Mouse (Mus musculus) midbrain, embryonic 14.5 days (tissue): Measurements from ENCODE around the gene Gm20481. TPM values are rescaled to one million over a fixed set of nuclear protein-coding genes. Genes with fewer than 3 reads are reported as not detected.
"Not testable (repeated sequence)": the region's sequence is repeated elsewhere in the genome, so short reads cannot be mapped to it uniquely, and the experiment has no call there.

Source experiments
- ATAC-seq: fragments of 200-750 bp; cut with Nextera tagmentation; 2 replicates; pipeline ENCODE4 v1.8.0; 2017; ENCODE audit warnings: moderate number of reproducible peaks, moderate library complexity; ENCODE audit not compliant: low FRiP score, low TSS enrichment
- DNase-seq: peaks from one replicate; pipeline ENCODE4 v3.0.0-alpha.2; 2015
- H3K27ac ChIP-seq: fragments of 300-500 bp; sonication (generic); replicated peaks from 2 replicates; pipeline ENCODE4 v1.5.1; 2014; ENCODE audit warnings: mild to moderate bottlenecking, low read depth, low read length, moderate library complexity
- H3K27me3 ChIP-seq: fragments of 300-500 bp; sonication (generic); 2 replicates; pipeline ENCODE4 v1.6.1; 2014; ENCODE audit warnings: low read length, control low read depth, mixed read lengths; ENCODE audit not compliant: control insufficient read depth, insufficient read depth
- H3K36me3 ChIP-seq: fragments of 300-500 bp; sonication (generic); 2 replicates; pipeline ENCODE4 v1.6.1; 2014; ENCODE audit warnings: low read length, control low read depth; ENCODE audit not compliant: control insufficient read depth, insufficient read depth
- H3K4me1 ChIP-seq: fragments of 300-500 bp; sonication (generic); 2 replicates; pipeline ENCODE4 v1.6.1; 2014; ENCODE audit warnings: mild to moderate bottlenecking, antibody characterized with exemption, low read length, control low read depth; ENCODE audit not compliant: control insufficient read depth, insufficient read depth
- H3K4me2 ChIP-seq: fragments of 300-500 bp; sonication (generic); 2 replicates; pipeline ENCODE4 v1.6.1; 2014; ENCODE audit warnings: mild to moderate bottlenecking, low read length, moderate library complexity
- H3K4me3 ChIP-seq: fragments of 300-500 bp; sonication (generic); replicated peaks from 2 replicates; pipeline ENCODE4 v1.5.1; 2014; ENCODE audit warnings: low read depth, low read length
- H3K9ac ChIP-seq: fragments of 300-500 bp; sonication (generic); replicated peaks from 2 replicates; pipeline ENCODE4 v1.6.1; 2014; ENCODE audit warnings: mild to moderate bottlenecking, low read length, moderate library complexity
- H3K9me3 ChIP-seq: fragments of 300-500 bp; sonication (generic); 2 replicates; pipeline ENCODE4 v1.6.1; 2016; ENCODE audit warnings: low read length, control low read depth, mixed read lengths; ENCODE audit not compliant: control insufficient read depth
- WGBS: fragments of 180-500 bp; shearing (Covaris S2); extraction: QIAGEN DNeasy Blood & Tissue Kit; methylation state at CpG from one replicate; pipeline ENCODE4 v1.1.7; 2014; 5-methylcytosine and 5-hydroxymethylcytosine counted together
- polyA plus RNA-seq: library from polyadenylated mRNA; unstranded; fragments of >200 nt; fragmentation: Nextera tagmentation; extraction: Ambion mirVana; gene quantifications from 2 replicates; pipeline ENCODE4 v1.2.1, GENCODE M21; 2014

Gene Gm20481
- polyA plus RNA-seq, 1 experiment from 2014 or later, result 2.3 TPM

GRCm38 (mm10) chr17:34954831-34955230 is 14.9 kb upstream of the Gm20481 start:
- 0 out of 2 replicates have a peak, but pooled peaks cover 13% of the 10 kb centered on the region for H3K27me3 ChIP-seq
- no peak overlapping the region for H3K4me2 ChIP-seq
- no peak overlapping the region for H3K9ac ChIP-seq
- H3K4me1 ChIP-seq, result peaks cover 17% of the 10 kb centered on the region
- ATAC-seq (no peak), DNase-seq (no peak)
- no peak overlapping the region for H3K27ac ChIP-seq
- 79% methylated on average over 4 of the region's 4 CpGs for WGBS
- no peaks in the 10 kb centered on the region for H3K9me3 ChIP-seq
- H3K4me3 ChIP-seq, result no peak overlapping the region
- H3K36me3 ChIP-seq, result peaks cover 12% of the 10 kb centered on the region

GRCm38 (mm10) chr17:34955884-34956283 is 13.8 kb upstream of the Gm20481 start:
- Histone ChIP-seq H3K4me2 (no peak overlapping the region), H3K27me3 (0 out of 2 replicates have a peak, but pooled peaks cover 13% of the 10 kb centered on the region), H3K4me1 (peaks cover 9% of the 10 kb centered on the region), H3K36me3 (peaks cover 2% of the 10 kb centered on the region), H3K9ac (no peak overlapping the region), H3K27ac (no peak overlapping the region), H3K4me3 (no peak overlapping the region), H3K9me3 (no peaks in the 10 kb centered on the region)
- 79% methylated on average over 3 of the region's 3 CpGs for WGBS
- ATAC-seq (no peak), DNase-seq (no peak)

GRCm38 (mm10) chr17:34956340-34956739 is 13.4 kb upstream of the Gm20481 start:
- H3K4me3 ChIP-seq, result no peak overlapping the region
- H3K9me3 ChIP-seq, result no peaks in the 10 kb centered on the region
- no peak overlapping the region for H3K27ac ChIP-seq
- H3K36me3 ChIP-seq, result no peaks in the 10 kb centered on the region
- H3K4me2 ChIP-seq, result no peak overlapping the region
- ATAC-seq (no peak), DNase-seq (peak; percentile 54)
- 0 out of 2 replicates have a peak, but pooled peaks cover 13% of the 10 kb centered on the region for H3K27me3 ChIP-seq
- 44% methylated on average over 1 of the region's 1 CpGs for WGBS
- no peak overlapping the region for H3K9ac ChIP-seq
- H3K4me1 ChIP-seq, result 0 out of 2 replicates have a peak, but pooled peaks cover 5% of the 10 kb centered on the region

- H3K4me2 ChIP-seq, H3K9me3 ChIP-seq, DNase-seq, ATAC-seq, H3K9ac ChIP-seq, H3K4me3 ChIP-seq, H3K27ac ChIP-seq, H3K36me3 ChIP-seq, H3K4me1 ChIP-seq: not testable (repeated sequence)
- H3K27me3 ChIP-seq, result 0 out of 2 replicates have a peak, but pooled peaks cover 13% of the 10 kb centered on the region
- WGBS, result 18% methylated on average over 33 of the region's 40 CpGs
These were observed 12.4 kb upstream of the Gm20481 start for GRCm38 (mm10) chr17:34957291-34957690.

- not testable (repeated sequence) for H3K4me3 ChIP-seq, H3K9me3 ChIP-seq, H3K27ac ChIP-seq, H3K4me2 ChIP-seq, H3K36me3 ChIP-seq, H3K9ac ChIP-seq, DNase-seq, H3K4me1 ChIP-seq, ATAC-seq
- H3K27me3 ChIP-seq, result 0 out of 2 replicates have a peak, but pooled peaks cover 13% of the 10 kb centered on the region
- 32% methylated on average over 28 of the region's 40 CpGs for WGBS
These were observed 11.7 kb upstream of the Gm20481 start for GRCm38 (mm10) chr17:34957966-34958365.

- H3K4me2 ChIP-seq, result peak overlapping the region; percentile 70
- H3K36me3 ChIP-seq, DNase-seq, H3K9ac ChIP-seq, H3K9me3 ChIP-seq, H3K4me1 ChIP-seq, H3K27ac ChIP-seq: not testable (repeated sequence)
- peak overlapping the region; percentile 37 for H3K4me3 ChIP-seq
- ATAC-seq, result peak; percentile 61
- 0% methylated on average over 21 of the region's 47 CpGs for WGBS
- H3K27me3 ChIP-seq, result 0 out of 2 replicates have a peak, but pooled peaks cover 13% of the 10 kb centered on the region
These were observed 11.0 kb upstream of the Gm20481 start for GRCm38 (mm10) chr17:34958734-34959129.

GRCm38 (mm10) chr17:34959130-34959778 is 10.5 kb upstream of the Gm20481 start, which contains the start of gene Hspa1b:
Gene Hspa1b, minus strand, starts transcription at chr17:34959238.
- peak within 1 kb of the TSS; percentile 70 for H3K4me2 ChIP-seq
- H3K36me3 ChIP-seq, H3K4me1 ChIP-seq, H3K9me3 ChIP-seq, H3K9ac ChIP-seq: not testable (repeated sequence)
- ATAC-seq (peak; percentile 90), DNase-seq (peak; percentile 77)
- H3K27me3 ChIP-seq, result 0 out of 2 replicates have a peak, but pooled peaks cover 13% of the 10 kb centered on the region
- WGBS, result under 1% methylated on average over 29 of the region's 32 CpGs
- H3K27ac ChIP-seq, result peak within 1 kb of the TSS; percentile 37; the same call in 1 of the 2 replicates
- peak within 1 kb of the TSS; percentile 37 for H3K4me3 ChIP-seq

GRCm38 (mm10) chr17:34959881-34960515 is 9.7 kb upstream of the Gm20481 start:
- ATAC-seq, result no peak
- 10% methylated on average over 12 of the region's 12 CpGs for WGBS
- H3K27ac ChIP-seq, result no peak overlapping the region
- peak overlapping the region; percentile 70 for H3K4me2 ChIP-seq
- peak; percentile 6 for DNase-seq
- H3K9me3 ChIP-seq, result no peaks in the 10 kb centered on the region
- H3K27me3 ChIP-seq, result 0 out of 2 replicates have a peak, but pooled peaks cover 10% of the 10 kb centered on the region
- 0 out of 2 replicates have a peak, but pooled peaks cover 5% of the 10 kb centered on the region for H3K4me1 ChIP-seq
- peak overlapping the region; percentile 37 for H3K4me3 ChIP-seq
- no peaks in the 10 kb centered on the region for H3K36me3 ChIP-seq
- H3K9ac ChIP-seq, result no peak overlapping the region
